Mouse (Mus musculus): ENCODE data around the gene Sufu.

Sufu gene

GRCm38 (mm10) chr19:46516667-46517528 is 120.2 kb downstream of the Sufu start:
- DNase-seq (ENCODE audit: low spot score), result no peak

GRCm38 (mm10) chr19:46517529-46518351 is 121.0 kb downstream of the Sufu start:
- DNase-seq (ENCODE audit: low spot score), result no peak

- no peak for DNase-seq (ENCODE audit: low spot score)
Measured at GRCm38 (mm10) chr19:46518352-46518787, 121.7 kb downstream of the Sufu start.

GRCm38 (mm10) chr19:46518828-46519621 is 122.3 kb downstream of the Sufu start:
- no peak for DNase-seq (ENCODE audit: low spot score)

GRCm38 (mm10) chr19:46521698-46522097 is 125.0 kb downstream of the Sufu start:
- no peak for DNase-seq (ENCODE audit: low spot score)

DNA sequence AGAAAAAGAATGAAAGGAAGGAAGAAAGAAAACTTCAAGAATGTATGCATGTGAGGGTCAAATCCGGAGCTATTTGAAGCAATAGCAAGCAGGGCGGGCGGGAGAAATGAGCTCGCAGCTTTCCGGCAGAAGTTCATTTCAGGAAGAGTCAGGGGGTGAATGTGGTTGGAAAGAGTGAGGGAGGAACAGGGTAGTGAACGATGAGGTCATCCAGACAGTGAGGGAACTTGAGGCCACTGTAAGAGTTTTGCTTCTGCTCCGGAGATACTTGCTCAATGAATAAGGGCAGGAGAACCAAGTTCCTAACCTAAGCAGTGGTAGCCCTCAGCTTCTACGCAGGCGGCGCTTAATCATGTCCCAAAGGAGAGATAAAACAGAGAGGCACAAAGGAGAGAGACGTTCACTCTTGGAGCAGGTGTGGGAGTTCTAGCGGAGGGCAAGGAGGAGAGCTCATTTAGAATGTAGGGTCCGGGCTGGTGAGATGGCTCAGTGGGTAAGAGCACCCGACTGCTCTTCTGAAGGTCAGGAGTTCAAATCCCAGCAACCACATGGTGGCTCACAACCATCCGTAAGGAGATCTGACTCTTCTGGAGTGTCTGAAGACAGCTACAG is 125.8 kb downstream of the Sufu start:
- no peak for DNase-seq (ENCODE audit: low spot score)

DNA sequence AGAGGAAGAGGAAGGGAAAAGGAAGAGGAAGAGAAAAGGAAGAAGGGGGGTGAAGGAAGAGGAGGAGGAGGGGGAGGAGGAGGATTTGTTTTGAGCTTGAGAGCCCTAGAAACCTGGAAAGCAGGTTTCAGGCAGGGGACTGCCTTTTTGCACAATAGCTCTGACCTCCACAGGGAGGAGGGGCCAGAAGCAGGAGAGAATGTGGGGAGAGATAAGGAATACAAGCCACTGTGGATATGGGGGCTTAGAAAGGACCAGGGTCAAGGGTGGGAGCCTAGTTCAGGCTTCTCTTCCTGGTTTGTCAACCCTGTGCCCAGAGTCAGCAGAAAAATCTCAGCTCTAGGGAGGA is 126.4 kb downstream of the Sufu start:
- peak; percentile 3 for DNase-seq (ENCODE audit: low spot score)

GRCm38 (mm10) chr19:46523480-46524151 is 126.9 kb downstream of the Sufu start:
- DNase-seq (ENCODE audit: low spot score), result no peak

GRCm38 (mm10) chr19:46524152-46524544 is 127.5 kb downstream of the Sufu start:
- DNase-seq (ENCODE audit: low spot score), result no peak

DNA sequence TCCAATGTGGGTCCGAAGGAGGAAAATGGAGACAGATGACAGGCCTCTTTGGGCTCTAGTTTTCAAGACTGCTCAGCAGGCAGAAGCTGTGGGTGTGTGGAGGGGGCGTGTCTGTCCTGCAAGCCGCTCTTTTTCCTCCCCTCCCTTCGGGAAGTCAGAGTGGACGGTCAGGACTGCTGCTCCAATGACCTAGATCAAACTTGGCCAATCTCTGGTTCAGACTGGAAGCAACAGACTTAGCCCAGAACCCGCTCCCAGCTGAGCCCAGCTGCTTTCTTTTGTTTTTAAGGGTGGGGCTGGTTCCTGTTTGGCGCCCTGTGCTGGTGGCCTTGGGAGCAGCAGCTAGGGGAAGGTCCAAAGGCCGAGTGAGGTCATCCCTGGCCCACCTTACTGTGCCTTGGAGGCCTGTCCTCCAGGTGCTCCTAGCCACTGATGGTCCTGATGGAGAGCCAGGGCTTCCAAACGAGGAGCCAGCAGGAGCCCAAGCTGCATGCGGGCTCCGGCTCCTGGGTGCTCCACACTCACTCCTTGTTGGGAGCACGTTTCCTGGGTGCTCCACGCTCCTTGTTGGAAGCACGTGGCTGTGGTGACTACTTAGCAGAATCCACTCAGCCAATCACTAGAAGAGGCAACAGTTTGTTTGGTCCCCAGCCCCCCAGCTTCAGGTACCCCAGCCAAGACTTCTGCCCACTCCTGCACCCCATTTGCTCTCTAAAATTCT is 128.1 kb downstream of the Sufu start:
- no peak for DNase-seq (ENCODE audit: low spot score)

DNA sequence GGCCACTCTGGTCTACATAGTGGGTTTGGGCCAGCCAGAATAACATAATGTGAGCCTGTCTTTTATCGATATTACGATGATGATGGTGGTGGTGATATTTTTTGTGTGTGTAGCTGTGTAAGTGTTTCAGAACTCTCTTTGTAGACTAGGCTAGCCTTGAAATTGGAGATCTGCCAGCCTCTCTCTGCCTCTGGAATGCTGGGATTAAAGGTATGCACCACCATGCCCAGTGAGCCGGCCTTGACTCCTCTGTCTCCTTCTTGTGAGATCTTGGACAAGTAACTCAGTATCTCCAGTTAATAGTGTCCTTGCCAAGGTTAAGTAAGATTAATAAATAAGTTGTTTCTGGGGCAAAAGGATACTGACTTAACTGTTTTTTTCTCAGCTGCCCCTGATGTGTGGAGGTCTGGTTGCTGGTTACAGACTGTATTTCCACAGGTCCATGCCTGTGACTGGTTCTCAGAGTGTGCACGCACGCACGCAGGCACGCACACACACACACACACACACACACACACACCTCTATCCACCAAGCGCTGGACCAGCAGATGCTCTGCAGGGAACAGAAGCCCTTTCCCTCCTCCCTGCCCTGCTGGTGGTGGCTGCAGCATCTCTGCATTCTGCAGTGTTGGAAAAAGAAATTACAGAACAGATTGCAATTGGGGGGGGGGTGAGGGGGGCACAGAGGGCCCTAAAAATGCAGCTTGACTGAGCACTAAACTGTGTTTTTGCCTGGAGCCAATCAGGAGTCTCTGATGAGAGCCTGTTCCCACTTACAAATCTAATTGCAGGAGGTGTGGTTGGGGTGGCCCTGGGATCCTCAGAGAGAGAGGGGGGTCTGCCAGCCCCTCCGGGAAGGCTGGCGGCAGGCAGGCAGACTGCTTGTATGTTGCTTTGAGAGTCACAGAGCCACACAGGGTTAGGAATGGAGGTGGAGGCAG is 129.3 kb downstream of the Sufu start:
- DNase-seq (ENCODE audit: low spot score), result no peak

GRCm38 (mm10) chr19:46527632-46528528 is 131.2 kb downstream of the Sufu start:
- no peak for DNase-seq (ENCODE audit: low spot score)

DNA sequence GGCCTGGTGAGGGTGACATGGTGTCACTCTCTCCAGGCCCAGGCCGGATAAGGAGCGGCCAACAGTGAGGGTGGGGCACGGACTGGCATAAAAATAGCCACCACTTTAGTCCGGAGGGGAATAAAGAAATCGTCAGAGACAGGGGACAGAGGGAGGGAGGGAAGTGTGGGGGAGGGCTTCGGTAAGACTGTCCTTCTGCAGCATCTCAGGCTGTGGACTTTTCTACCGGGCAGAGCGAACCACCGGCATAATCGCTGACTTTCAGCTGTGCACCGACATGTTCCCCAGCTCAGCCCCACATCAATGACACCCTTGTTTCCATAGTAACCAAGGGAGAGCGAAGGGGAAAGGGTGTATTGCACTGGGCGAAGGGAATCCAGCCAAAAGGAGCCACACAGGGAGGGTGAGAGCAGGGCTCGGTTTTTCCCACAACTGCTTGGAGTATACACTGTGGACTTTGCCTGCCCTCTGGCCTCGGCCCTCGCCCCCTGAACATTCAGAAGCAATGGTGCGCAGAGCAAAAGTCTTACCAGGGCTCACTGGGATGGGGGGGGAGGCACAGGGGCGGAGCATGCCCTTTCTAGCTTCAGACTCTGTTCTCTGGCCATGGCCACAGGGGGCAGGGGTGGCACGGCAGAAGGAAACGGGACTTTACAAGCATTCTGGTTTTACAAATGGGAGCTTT is 132.0 kb downstream of the Sufu start:
- DNase-seq (ENCODE audit: low spot score), result no peak

DNA sequence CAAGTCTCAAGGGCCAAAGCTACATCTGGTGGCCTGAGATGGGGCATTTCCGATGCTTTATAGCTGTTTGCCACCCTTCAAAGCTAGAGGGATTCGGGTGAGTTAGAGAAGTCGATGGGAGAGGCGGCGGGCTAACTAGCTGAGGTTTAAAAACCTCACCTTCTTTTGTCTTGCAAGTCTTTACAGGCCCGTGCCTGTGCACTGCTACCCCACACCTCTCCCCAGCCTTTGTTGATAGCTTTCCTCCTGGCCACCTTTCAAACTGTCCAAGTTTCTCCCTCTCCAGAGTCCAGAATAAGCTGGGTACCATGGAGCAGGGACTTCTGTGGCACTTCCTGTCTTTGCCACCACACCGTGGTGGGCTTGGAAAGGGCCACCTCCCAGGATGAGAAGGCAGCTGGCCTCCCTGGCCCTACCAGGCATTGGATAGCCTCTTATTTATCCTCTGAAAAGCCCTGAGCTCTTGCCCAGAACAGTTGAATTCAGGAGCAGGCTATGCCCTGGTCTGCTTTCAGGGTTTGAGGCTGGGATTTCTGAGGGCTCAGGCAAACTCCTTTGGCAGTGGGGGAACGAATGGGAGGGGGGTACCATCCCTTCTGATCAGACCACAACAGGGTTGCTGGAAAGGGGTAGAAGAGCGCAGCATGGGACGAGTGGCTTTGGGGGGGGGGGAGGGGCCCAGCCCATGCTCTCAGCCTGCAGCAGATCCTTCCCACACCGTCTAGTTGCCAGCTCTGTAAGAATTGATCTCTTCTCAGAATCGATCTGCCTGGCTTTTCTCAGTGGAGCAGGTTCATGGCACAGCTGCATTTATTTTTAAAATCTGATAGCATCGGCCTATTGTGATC is 133.1 kb downstream of the Sufu start:
- DNase-seq (ENCODE audit: low spot score), result no peak

DNA sequence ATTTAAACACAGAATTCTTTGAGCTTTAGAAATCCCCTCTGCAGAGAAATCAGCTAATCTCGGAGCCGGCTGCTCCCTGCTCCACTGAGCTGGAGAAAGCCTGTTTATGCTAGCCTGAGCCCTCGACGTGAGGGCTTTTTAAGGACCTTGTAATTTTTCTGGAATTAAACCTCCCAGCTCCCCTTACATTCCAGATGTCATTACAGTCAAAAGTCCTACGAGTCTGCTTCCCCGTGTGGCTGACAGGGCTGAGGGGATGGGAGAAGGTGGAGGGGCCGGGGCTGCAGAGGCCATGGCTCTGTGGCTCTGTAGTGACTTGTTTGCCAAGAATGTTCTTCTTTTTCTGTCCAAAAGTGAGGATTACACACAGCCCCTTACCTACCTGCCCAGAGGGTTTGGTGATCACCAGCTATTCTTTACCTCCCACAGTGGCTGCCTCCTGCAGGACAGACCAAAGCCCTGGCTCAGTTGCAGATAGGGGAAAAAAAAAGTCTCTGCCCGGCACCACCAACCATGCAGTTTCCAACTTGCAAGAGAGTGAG is 133.8 kb downstream of the Sufu start:
- no peak for DNase-seq (ENCODE audit: low spot score)
